Mouse (Mus musculus): ENCODE data around the gene Wasf1.

The Wasf1 gene

DNA sequence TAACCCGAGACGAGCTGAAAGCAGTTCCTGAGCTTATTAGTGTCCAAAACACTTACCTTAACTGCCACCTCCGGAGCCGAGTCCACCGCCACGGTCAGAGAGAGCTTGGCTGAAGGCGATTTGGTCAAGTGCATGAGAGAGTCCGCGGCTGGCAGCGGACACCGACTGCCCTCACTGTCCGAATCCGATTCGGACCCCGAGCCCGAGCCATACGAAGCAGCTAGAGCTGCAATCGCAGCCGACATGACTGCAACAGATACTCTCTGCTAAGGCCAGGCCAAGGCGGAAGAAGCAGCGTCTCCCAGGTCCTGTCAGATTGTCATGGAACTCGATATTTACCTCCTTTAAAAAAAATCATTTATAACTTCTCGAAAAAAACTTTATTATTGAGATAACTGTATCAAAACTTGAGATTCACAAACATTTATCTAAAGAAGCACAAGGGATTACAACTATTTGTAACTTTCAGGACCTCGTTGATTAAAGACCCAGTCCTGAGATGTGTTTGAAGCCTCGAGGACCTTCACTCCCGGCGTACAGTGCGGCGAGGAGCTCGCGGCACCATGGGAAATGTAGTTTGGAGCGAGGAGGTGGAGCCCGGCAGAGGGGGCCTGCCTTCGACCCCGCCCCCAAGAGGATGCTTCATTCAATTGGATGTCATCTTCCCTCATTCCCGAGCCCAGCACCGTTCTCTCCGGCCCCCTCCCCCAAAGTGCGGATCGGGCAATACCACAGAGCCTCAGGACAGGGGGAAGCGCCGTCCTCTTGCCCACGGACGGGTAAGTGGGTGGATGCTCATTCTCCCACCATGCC lies at the start of gene Wasf1, which contains the start of gene Cdc40:
TSS of gene Wasf1 (plus strand) at position 645 of the 813 bp plus-strand sequence.
TSS of gene Cdc40 (minus strand) at position 481 of the 813 bp plus-strand sequence.
- DNase-seq: peak; percentile 96 to 97

GRCm38 (mm10) chr10:40840086-40840485 lies 43.2 kb upstream of the Wasf1 start:
- DNase-seq: no peak

- DNase-seq: no peak
Measured at GRCm38 (mm10) chr10:40843841-40844240, 39.4 kb upstream of the Wasf1 start.

- DNase-seq: no peak
Measured at GRCm38 (mm10) chr10:40844546-40844945, 38.7 kb upstream of the Wasf1 start.

DNA sequence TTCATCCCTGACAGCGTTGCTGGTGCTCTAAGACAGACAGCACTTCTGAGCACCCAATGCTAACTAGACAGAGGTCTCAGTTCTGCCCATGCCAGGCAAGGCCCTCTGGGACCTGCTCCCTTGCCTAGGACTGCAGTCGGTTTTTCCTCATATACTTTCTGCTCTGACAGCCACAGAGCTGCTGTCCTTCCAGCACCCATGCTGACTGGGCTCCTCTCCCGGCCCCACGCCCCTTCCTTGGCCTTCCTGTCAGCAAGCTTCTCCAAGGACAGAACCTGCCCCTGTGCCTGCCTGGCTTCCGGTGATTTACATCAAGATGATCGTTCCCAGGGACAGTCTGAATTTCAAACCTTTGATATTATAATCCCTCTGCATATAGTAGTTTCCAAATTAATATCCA lies 37.6 kb upstream of the Wasf1 start:
- DNase-seq: no peak

GRCm38 (mm10) chr10:40847176-40847874 lies 36.0 kb upstream of the Wasf1 start:
- DNase-seq: no peak

- DNase-seq: no peak
Measured at GRCm38 (mm10) chr10:40850644-40851043, 32.6 kb upstream of the Wasf1 start.

GRCm38 (mm10) chr10:40851138-40851537 lies 32.1 kb upstream of the Wasf1 start:
- DNase-seq: no peak

GRCm38 (mm10) chr10:40855616-40856015 lies 27.7 kb upstream of the Wasf1 start:
- no peak for DNase-seq

GRCm38 (mm10) chr10:40856703-40857102 lies 26.6 kb upstream of the Wasf1 start:
- DNase-seq: no peak

DNA sequence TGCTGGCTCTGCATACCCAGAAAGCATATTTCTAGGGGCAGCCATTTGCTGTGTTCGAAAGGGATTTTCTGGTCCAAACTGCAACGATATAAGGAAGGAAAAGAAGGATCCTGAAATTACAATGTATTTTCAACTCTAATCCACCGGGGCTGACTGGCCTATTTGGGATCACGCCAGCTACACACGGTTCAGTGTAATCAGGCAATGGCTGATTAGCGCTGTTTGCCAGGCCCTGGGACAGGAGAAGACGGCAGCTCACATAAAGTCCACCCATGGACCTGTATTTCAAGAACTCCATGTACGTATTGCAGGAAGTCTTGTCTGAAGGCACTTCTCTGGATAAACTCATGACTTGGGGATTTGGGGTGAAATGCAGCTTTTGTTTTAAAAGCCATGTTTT lies 25.7 kb upstream of the Wasf1 start:
- no peak for DNase-seq

DNA sequence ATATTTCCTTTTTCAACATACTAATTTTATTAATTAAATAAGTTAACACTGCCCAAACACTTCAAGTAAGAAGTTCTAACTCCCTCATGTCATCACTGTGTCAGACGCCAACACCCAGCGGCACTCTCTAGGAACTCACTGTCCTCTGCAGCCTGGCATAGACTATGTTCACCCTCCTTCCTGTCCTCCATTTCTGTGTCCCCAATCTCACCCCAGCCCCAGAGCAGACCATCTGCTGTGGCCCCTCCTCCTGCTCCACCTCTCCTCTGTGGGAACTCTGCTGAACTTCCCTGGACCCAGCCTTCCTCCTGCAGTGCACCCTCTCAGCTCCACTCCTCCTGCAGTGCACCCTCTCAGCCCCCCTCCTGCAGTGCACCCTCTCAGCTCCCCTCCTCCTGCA lies 15.2 kb upstream of the Wasf1 start:
- no peak for DNase-seq

DNA sequence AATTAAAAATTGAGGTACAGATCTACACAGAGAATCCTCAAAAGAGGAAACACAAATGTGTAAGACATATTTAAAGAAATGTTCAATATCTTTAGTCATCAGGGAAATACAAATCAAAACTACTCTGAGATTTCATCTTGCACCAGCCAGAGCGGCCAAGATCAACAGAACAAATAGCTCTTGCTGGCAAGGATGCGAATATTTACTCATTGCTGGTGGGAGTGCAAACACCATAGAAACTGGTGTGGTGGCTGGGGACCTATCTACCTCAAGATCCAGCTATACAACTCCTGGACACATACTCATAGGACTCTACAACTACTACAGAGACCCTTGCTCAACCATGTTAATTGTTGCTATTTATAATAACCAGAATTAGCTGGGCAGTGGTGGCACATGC lies 12.0 kb upstream of the Wasf1 start:
- no peak for DNase-seq

DNA sequence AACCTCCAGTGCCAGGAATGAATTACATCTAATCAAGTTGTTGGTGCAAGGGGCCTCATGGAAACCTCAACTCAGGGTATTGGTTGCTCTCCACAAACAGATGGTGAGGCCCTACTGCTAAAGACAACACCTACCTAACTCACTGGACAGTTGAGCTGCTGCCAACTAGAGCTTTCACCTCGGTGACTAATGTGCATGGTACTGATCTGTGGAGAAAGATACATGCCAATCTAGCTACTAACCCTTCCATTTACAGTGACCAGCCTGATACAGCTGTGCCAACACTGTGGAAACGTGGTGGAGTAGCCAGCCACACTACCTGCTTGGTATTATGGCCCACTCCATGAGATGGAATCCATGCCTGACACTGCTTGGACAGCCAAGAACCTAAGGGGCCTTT lies 11.2 kb upstream of the Wasf1 start:
- DNase-seq: no peak

- DNase-seq: no peak
Measured at GRCm38 (mm10) chr10:40878246-40878645, 5.0 kb upstream of the Wasf1 start.

GRCm38 (mm10) chr10:40879969-40880368 lies 3.3 kb upstream of the Wasf1 start:
- DNase-seq: no peak

- DNase-seq: no peak
Measured at GRCm38 (mm10) chr10:40881236-40881635, 2.0 kb upstream of the Wasf1 start.

DNA sequence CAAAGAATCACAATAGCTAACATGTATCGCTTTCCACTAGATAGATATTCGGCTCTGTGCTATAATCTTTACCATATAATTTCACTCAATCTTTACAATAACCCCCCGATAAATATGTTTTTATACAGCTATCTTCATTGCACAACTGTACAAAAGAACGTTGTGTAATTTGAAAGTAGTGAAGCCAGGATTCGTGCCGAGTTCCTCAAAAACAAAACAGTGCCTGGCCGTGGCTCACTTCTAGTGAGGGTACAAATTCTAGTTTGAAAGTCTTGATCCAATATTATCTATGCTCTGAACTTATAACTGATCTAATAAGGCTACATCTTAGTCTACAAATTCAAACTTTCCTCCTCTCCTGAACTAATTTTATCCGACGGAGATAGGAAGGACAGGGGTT lies 942 bp upstream of the Wasf1 start:
- DNase-seq: no peak

DNA sequence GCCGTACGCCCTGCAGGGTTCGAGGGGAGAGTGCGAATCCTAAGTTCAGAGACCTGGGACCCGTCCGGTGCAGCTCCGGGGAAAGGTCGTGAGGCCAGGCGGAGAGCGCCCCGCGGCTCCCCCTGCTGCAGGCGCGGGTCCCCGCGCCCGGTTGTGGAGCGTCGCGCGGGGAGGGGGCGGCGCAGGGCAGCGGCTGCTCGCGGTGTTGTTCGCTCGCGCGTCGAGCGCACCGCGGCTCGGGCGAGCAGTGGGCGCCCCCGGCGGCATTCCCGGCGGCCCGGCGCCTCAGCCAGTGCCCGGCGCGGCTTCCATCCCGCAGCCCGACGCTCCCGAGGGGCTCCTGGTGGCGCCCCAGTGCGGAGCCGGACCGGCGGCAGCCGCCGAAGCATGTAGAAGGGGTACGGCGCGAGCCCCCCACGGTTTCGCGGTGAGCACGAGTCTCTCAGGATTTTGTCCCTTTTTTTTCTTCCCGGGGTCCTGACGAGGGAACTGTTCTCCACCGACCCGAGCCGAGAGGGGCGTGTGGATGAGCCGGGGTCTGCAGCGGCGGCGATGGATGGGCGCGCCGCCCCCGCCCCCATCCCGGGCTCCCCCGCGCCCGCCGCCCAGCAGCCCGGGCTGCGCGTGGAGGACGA lies 486 bp downstream of the Wasf1 start:
- DNase-seq: no peak

DNA sequence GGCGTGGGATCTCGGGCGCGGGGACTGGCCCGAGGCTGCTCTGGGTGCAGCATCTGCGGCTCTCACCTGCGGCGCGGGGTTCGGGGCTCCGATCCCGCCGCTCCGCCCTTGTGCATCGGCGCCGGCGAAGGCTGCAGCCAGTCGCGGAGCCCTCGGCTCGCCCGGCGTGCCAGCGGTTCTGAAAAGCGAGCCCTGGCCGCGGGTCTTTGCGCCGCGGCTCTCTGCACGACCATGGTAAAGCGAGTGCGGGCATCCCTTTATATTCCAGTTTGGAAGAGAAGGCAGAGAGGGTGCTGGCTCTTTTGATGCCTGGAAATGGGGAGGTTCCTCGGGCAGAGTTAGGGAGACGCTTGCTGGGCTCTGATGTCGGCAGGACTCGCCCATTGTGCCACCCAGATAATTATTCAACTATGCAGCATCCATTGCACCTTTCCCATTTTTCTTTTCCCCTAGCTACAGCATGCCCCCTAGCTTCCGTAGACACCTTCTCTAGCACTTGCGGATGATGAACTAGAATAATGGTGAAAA lies 1.1 kb downstream of the Wasf1 start:
- DNase-seq: peak; percentile 20 to 28

DNA sequence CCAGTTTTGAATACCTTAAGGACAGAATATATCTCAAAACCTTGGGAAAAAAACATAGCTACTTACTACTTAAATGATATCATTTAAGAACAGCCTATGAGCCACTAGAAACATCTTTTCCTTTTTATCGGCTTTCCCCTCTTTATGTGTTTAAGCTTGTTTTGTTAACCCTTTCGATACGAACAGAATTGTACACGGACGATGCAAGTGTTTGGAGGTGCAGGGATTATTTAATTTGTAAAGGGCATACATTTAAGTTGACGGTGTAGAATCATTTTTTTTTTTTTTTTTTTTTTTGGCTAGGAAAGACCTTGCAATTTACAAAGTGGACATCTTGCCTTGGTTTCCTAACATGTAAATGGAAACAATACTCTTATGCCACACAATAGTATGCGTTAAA lies 2.2 kb downstream of the Wasf1 start:
- DNase-seq: no peak

GRCm38 (mm10) chr10:40887316-40887715 lies 4.0 kb downstream of the Wasf1 start:
- DNase-seq: no peak

DNA sequence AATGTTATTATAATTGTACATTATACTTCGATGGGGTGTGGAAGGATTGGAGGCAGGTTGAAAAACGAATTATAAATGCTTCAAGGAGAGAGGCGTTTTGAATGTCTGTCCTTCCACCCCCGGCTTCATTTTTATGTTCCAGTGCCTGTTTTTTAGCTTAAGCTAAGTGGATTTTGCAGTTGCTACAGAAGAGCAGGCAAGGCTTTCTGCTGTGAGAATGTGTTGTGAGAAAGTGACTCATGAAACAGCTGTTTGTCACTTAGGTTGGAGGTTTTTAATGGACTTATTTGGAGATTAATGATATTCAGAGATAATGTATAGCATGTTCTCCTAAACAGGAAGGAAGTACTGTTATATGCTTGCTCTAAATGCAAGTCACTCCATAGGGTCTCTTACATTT lies 5.9 kb downstream of the Wasf1 start:
- no peak for DNase-seq

DNA sequence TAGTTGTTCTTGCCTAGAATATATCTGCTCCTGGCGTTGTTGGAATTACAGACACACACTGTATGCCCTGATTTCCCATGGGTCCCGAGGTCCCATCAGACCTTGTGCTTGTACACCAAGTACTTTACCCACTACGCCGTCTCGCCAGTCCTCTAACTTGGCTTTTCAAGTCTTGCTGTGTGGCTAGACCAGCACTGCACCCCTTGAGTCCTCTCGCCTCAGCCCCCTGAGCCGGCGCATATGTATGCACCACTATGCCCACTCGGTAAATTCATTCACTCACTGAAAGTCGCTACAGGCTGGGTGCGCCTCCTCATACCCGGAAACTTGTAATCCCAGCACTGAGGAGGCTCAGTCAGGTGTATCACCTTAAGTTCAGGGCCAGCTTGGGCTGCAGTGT lies 12.5 kb downstream of the Wasf1 start:
- DNase-seq: no peak
